Mouse (Mus musculus): ENCODE data around the gene Slc39a9. TPM values are rescaled to one million over a fixed set of nuclear protein-coding genes. Genes with fewer than 3 reads are reported as not detected.

The Slc39a9 gene
- total and polyA plus RNA-seq, 2 experiments from 2014 or later: 17.6 to 19.3 TPM

DNA sequence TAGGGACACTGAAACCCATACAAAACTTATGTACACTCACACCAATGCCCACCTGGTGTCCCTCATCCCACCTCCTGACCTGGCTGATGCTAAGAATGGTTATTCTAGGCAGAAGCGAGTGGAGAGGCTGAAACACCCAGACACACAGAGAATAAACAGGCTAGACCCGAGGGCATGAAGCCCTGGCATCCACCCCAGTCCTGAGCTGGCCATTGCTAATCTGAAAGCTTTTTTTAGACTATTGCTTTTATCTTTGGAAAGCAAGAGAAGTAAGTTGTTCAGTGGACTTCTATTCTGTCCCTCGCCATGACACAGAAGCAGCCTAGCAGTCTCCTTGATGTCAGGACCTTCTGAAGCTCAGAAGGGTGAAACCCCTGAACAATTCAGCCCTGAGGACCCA, 33.8 kb upstream of the Slc39a9 start:
- no peaks in the 10 kb centered on the region for H3K4me1 ChIP-seq (ENCODE audit: insufficient read depth, low read length)
- no peak overlapping the region for H3K27ac ChIP-seq (ENCODE audit: low read depth, low read length)
- H3K27me3 ChIP-seq (ENCODE audit: insufficient read depth, low read length): no peaks in the 10 kb centered on the region
- H3K4me2 ChIP-seq (ENCODE audit: low read depth, low read length, poor library complexity, severe bottlenecking): no peak overlapping the region
- H3K9me3 ChIP-seq (ENCODE audit: low read length): no peaks in the 10 kb centered on the region
- H3K9ac ChIP-seq (replicated peaks; ENCODE audit: low read length, poor library complexity, severe bottlenecking): no peak overlapping the region
- ATAC-seq (ENCODE audit: low FRiP score): no peak
- WGBS: 73% methylated on average over 3 of the region's 3 CpGs
- no peak for DNase-seq (ENCODE audit: low spot score)
- TF ChIP-seq CTCF (IDR thresholded peaks at IDR 0.05): no peak
- H3K4me3 ChIP-seq (ENCODE audit: low read depth, low read length): no peak overlapping the region
- H3K36me3 ChIP-seq (ENCODE audit: insufficient read depth, low read length): no peaks in the 10 kb centered on the region

- H3K9ac ChIP-seq (replicated peaks; ENCODE audit: low read length, poor library complexity, severe bottlenecking): no peak overlapping the region
- H3K27me3 ChIP-seq (ENCODE audit: insufficient read depth, low read length): no peaks in the 10 kb centered on the region
- WGBS: 42% methylated on average over 9 of the region's 9 CpGs
- DNase-seq (ENCODE audit: low spot score) (peak; percentile 18), ATAC-seq (ENCODE audit: low FRiP score) (peak; percentile 60; the same call in 1 of the 2 replicates)
- TF ChIP-seq CTCF (IDR thresholded peaks at IDR 0.05): no peak
- no peak overlapping the region for H3K4me2 ChIP-seq (ENCODE audit: low read depth, low read length, poor library complexity, severe bottlenecking)
- H3K27ac ChIP-seq (ENCODE audit: low read depth, low read length): peak overlapping the region; percentile 47
- H3K4me3 ChIP-seq (ENCODE audit: low read depth, low read length): no peak overlapping the region
- no peaks in the 10 kb centered on the region for H3K4me1 ChIP-seq (ENCODE audit: insufficient read depth, low read length)
- no peaks in the 10 kb centered on the region for H3K36me3 ChIP-seq (ENCODE audit: insufficient read depth, low read length)
- H3K9me3 ChIP-seq (ENCODE audit: low read length): no peaks in the 10 kb centered on the region
Measured at GRCm38 (mm10) chr12:80612113-80612791, 31.4 kb upstream of the Slc39a9 start.

GRCm38 (mm10) chr12:80615371-80616257, 28.1 kb upstream of the Slc39a9 start:
- ATAC-seq (ENCODE audit: low FRiP score) (no peak), DNase-seq (ENCODE audit: low spot score) (no peak)
- H3K36me3 ChIP-seq (ENCODE audit: insufficient read depth, low read length): no peaks in the 10 kb centered on the region

GRCm38 (mm10) chr12:80620501-80620900, 23.2 kb upstream of the Slc39a9 start:
- Histone ChIP-seq H3K9ac (replicated peaks; ENCODE audit: low read length, poor library complexity, severe bottlenecking) (no peak overlapping the region), H3K27ac (ENCODE audit: low read depth, low read length) (no peak overlapping the region), H3K4me2 (ENCODE audit: low read depth, low read length, poor library complexity, severe bottlenecking) (no peak overlapping the region), H3K36me3 (ENCODE audit: insufficient read depth, low read length) (no peaks in the 10 kb centered on the region), H3K4me3 (ENCODE audit: low read depth, low read length) (no peak overlapping the region), H3K27me3 (ENCODE audit: insufficient read depth, low read length) (no peaks in the 10 kb centered on the region), H3K4me1 (ENCODE audit: insufficient read depth, low read length) (no peaks in the 10 kb centered on the region), H3K9me3 (ENCODE audit: low read length) (no peaks in the 10 kb centered on the region)
- ATAC-seq (ENCODE audit: low FRiP score) (no peak), DNase-seq (ENCODE audit: low spot score) (no peak)
- 78% methylated on average over 5 of the region's 5 CpGs for whole genome bisulfite sequencing
- no peak for TF ChIP-seq CTCF (IDR thresholded peaks at IDR 0.05)

More at GRCm38 (mm10) chr12:80615371-80616257, 28.1 kb upstream of the Slc39a9 start:
- Histone ChIP-seq H3K4me2 (ENCODE audit: low read depth, low read length, poor library complexity, severe bottlenecking) (no peak overlapping the region), H3K4me3 (ENCODE audit: low read depth, low read length) (no peak overlapping the region), H3K9me3 (ENCODE audit: low read length) (no peaks in the 10 kb centered on the region), H3K27me3 (ENCODE audit: insufficient read depth, low read length) (no peaks in the 10 kb centered on the region), H3K4me1 (ENCODE audit: insufficient read depth, low read length) (no peaks in the 10 kb centered on the region), H3K9ac (replicated peaks; ENCODE audit: low read length, poor library complexity, severe bottlenecking) (no peak overlapping the region), H3K27ac (ENCODE audit: low read depth, low read length) (no peak overlapping the region)
- TF ChIP-seq CTCF (IDR thresholded peaks at IDR 0.05): no peak
- 63% methylated on average over 7 of the region's 7 CpGs for WGBS

GRCm38 (mm10) chr12:80631790-80632189, 11.9 kb upstream of the Slc39a9 start:
- ATAC-seq (ENCODE audit: low FRiP score) (no peak), DNase-seq (ENCODE audit: low spot score) (no peak)
- no peaks in the 10 kb centered on the region for H3K9me3 ChIP-seq (ENCODE audit: low read length)
- H3K27ac ChIP-seq (ENCODE audit: low read depth, low read length): no peak overlapping the region
- no peak for TF ChIP-seq CTCF (IDR thresholded peaks at IDR 0.05)
- H3K4me3 ChIP-seq (ENCODE audit: low read depth, low read length): no peak overlapping the region
- H3K36me3 ChIP-seq (ENCODE audit: insufficient read depth, low read length): peaks cover 25% of the 10 kb centered on the region
- H3K4me2 ChIP-seq (ENCODE audit: low read depth, low read length, poor library complexity, severe bottlenecking): no peak overlapping the region
- H3K4me1 ChIP-seq (ENCODE audit: insufficient read depth, low read length): no peaks in the 10 kb centered on the region
- no peaks in the 10 kb centered on the region for H3K27me3 ChIP-seq (ENCODE audit: insufficient read depth, low read length)
- WGBS: 87% methylated on average over 5 of the region's 5 CpGs
- no peak overlapping the region for H3K9ac ChIP-seq (replicated peaks; ENCODE audit: low read length, poor library complexity, severe bottlenecking)
